Mouse (Mus musculus): ENCODE results near the gene Psmb6. TPM values are rescaled to one million over a fixed set of nuclear protein-coding genes. Genes with fewer than 3 reads are reported as not detected.
"Not testable (repeated sequence)": the region's sequence is repeated elsewhere in the genome, so short reads cannot be mapped to it uniquely, and the experiment has no call there.

The Psmb6 gene
- polyA plus RNA-seq, 1 experiment from 2014 or later, result 761 TPM

- Histone ChIP-seq H3K9me3 (ENCODE audit: control insufficient read depth, low read depth, low read length) (no peaks in the 10 kb centered on the region), H3K4me1 (ENCODE audit: control insufficient read depth, insufficient read depth, low read length) (peaks cover 8% of the 10 kb centered on the region; the same call in 1 of the 2 replicates), H3K4me3 (ENCODE audit: low read depth, low read length) (peak overlapping the region; percentile 91), H3K4me2 (replicated peaks; ENCODE audit: low read depth, low read length) (peak overlapping the region; percentile 82), H3K9ac (replicated peaks; ENCODE audit: low read depth, low read length) (no peak overlapping the region), H3K27me3 (ENCODE audit: control insufficient read depth, insufficient read depth, low read length) (no peaks in the 10 kb centered on the region), H3K27ac (ENCODE audit: low read length) (peak overlapping the region; percentile 86), H3K36me3 (ENCODE audit: control insufficient read depth, insufficient read depth, low read length) (no peaks in the 10 kb centered on the region; the same call in 1 of the 2 replicates)
- WGBS, result 16% methylated on average over 4 of the region's 4 CpGs
- no peak for ATAC-seq (ENCODE audit: insufficient number of reproducible peaks, insufficient read depth, low FRiP score, low read depth)
Measured at GRCm38 (mm10) chr11:70564276-70564873, 39.2 kb downstream of the Psmb6 start.

- Histone ChIP-seq H3K4me1 (ENCODE audit: control insufficient read depth, insufficient read depth, low read length) (peaks cover 13% of the 10 kb centered on the region; the same call in 1 of the 2 replicates), H3K4me2 (replicated peaks; ENCODE audit: low read depth, low read length) (no peak overlapping the region), H3K27me3 (ENCODE audit: control insufficient read depth, insufficient read depth, low read length) (no peaks in the 10 kb centered on the region), H3K36me3 (ENCODE audit: control insufficient read depth, insufficient read depth, low read length) (no peaks in the 10 kb centered on the region; the same call in 1 of the 2 replicates), H3K4me3 (ENCODE audit: low read depth, low read length) (no peak overlapping the region), H3K27ac (ENCODE audit: low read length) (no peak overlapping the region), H3K9me3 (ENCODE audit: control insufficient read depth, low read depth, low read length) (no peaks in the 10 kb centered on the region), H3K9ac (replicated peaks; ENCODE audit: low read depth, low read length) (no peak overlapping the region)
- 70% methylated on average over 7 of the region's 7 CpGs for WGBS
- no peak for ATAC-seq (ENCODE audit: insufficient number of reproducible peaks, insufficient read depth, low FRiP score, low read depth)
Measured at GRCm38 (mm10) chr11:70566586-70566985, 41.4 kb downstream of the Psmb6 start.

- ATAC-seq (ENCODE audit: insufficient number of reproducible peaks, insufficient read depth, low FRiP score, low read depth); H3K27ac ChIP-seq (ENCODE audit: low read length); H3K27me3 ChIP-seq (ENCODE audit: control insufficient read depth, insufficient read depth, low read length); H3K4me2 ChIP-seq (replicated peaks; ENCODE audit: low read depth, low read length); H3K36me3 ChIP-seq (ENCODE audit: control insufficient read depth, insufficient read depth, low read length); H3K9ac ChIP-seq (replicated peaks; ENCODE audit: low read depth, low read length); H3K4me3 ChIP-seq (ENCODE audit: low read depth, low read length); H3K9me3 ChIP-seq (ENCODE audit: control insufficient read depth, low read depth, low read length): not testable (repeated sequence)
- WGBS, result 92% methylated on average over 1 of the region's 1 CpGs
- H3K4me1 ChIP-seq (ENCODE audit: control insufficient read depth, insufficient read depth, low read length), result peaks cover 17% of the 10 kb centered on the region; the same call in 1 of the 2 replicates
Measured at GRCm38 (mm10) chr11:70570614-70571013, 45.4 kb downstream of the Psmb6 start.

GRCm38 (mm10) chr11:70571641-70572040, 46.5 kb downstream of the Psmb6 start:
- Histone ChIP-seq H3K9me3 (ENCODE audit: control insufficient read depth, low read depth, low read length) (no peaks in the 10 kb centered on the region), H3K36me3 (ENCODE audit: control insufficient read depth, insufficient read depth, low read length) (no peaks in the 10 kb centered on the region; the same call in 1 of the 2 replicates), H3K27ac (ENCODE audit: low read length) (no peak overlapping the region), H3K4me1 (ENCODE audit: control insufficient read depth, insufficient read depth, low read length) (peaks cover 22% of the 10 kb centered on the region; the same call in 1 of the 2 replicates), H3K9ac (replicated peaks; ENCODE audit: low read depth, low read length) (no peak overlapping the region), H3K4me2 (replicated peaks; ENCODE audit: low read depth, low read length) (no peak overlapping the region), H3K4me3 (ENCODE audit: low read depth, low read length) (no peak overlapping the region), H3K27me3 (ENCODE audit: control insufficient read depth, insufficient read depth, low read length) (no peaks in the 10 kb centered on the region)
- WGBS, result 89% methylated on average over 1 of the region's 1 CpGs
- ATAC-seq (ENCODE audit: insufficient number of reproducible peaks, insufficient read depth, low FRiP score, low read depth), result no peak

- H3K9ac ChIP-seq (replicated peaks; ENCODE audit: low read depth, low read length), result no peak overlapping the region
- ATAC-seq (ENCODE audit: insufficient number of reproducible peaks, insufficient read depth, low FRiP score, low read depth), result no peak
- WGBS, result 53% methylated on average over 5 of the region's 5 CpGs
Measured at GRCm38 (mm10) chr11:70572348-70572902, 47.3 kb downstream of the Psmb6 start.

GRCm38 (mm10) chr11:70573872-70574271, 48.7 kb downstream of the Psmb6 start:
- H3K27me3 ChIP-seq (ENCODE audit: control insufficient read depth, insufficient read depth, low read length), result no peaks in the 10 kb centered on the region
- no peak overlapping the region for H3K9ac ChIP-seq (replicated peaks; ENCODE audit: low read depth, low read length)
- no peak overlapping the region for H3K27ac ChIP-seq (ENCODE audit: low read length)
- peaks cover 36% of the 10 kb centered on the region for H3K4me1 ChIP-seq (ENCODE audit: control insufficient read depth, insufficient read depth, low read length)
- H3K4me2 ChIP-seq (replicated peaks; ENCODE audit: low read depth, low read length), result no peak overlapping the region
- H3K9me3 ChIP-seq (ENCODE audit: control insufficient read depth, low read depth, low read length), result no peaks in the 10 kb centered on the region
- ATAC-seq (ENCODE audit: insufficient number of reproducible peaks, insufficient read depth, low FRiP score, low read depth), result no peak
- H3K36me3 ChIP-seq (ENCODE audit: control insufficient read depth, insufficient read depth, low read length), result no peaks in the 10 kb centered on the region
- WGBS, result 77% methylated on average over 6 of the region's 6 CpGs
- H3K4me3 ChIP-seq (ENCODE audit: low read depth, low read length), result no peak overlapping the region

More at GRCm38 (mm10) chr11:70572348-70572902, 47.3 kb downstream of the Psmb6 start:
- Histone ChIP-seq H3K9me3 (ENCODE audit: control insufficient read depth, low read depth, low read length) (no peaks in the 10 kb centered on the region), H3K4me2 (replicated peaks; ENCODE audit: low read depth, low read length) (no peak overlapping the region), H3K4me3 (ENCODE audit: low read depth, low read length) (no peak overlapping the region), H3K27me3 (ENCODE audit: control insufficient read depth, insufficient read depth, low read length) (no peaks in the 10 kb centered on the region), H3K4me1 (ENCODE audit: control insufficient read depth, insufficient read depth, low read length) (peaks cover 23% of the 10 kb centered on the region; the same call in 1 of the 2 replicates), H3K27ac (ENCODE audit: low read length) (peak overlapping the region; percentile 49; the same call in 1 of the 2 replicates), H3K36me3 (ENCODE audit: control insufficient read depth, insufficient read depth, low read length) (no peaks in the 10 kb centered on the region; the same call in 1 of the 2 replicates)

GRCm38 (mm10) chr11:70577201-70577600, 52.0 kb downstream of the Psmb6 start:
- Histone ChIP-seq H3K9me3 (ENCODE audit: control insufficient read depth, low read depth, low read length) (no peaks in the 10 kb centered on the region), H3K4me3 (ENCODE audit: low read depth, low read length) (no peak overlapping the region), H3K27ac (ENCODE audit: low read length) (peak overlapping the region; percentile 84; the same call in 1 of the 2 replicates), H3K36me3 (ENCODE audit: control insufficient read depth, insufficient read depth, low read length) (no peaks in the 10 kb centered on the region), H3K4me1 (ENCODE audit: control insufficient read depth, insufficient read depth, low read length) (peaks cover 42% of the 10 kb centered on the region), H3K4me2 (replicated peaks; ENCODE audit: low read depth, low read length) (no peak overlapping the region), H3K27me3 (ENCODE audit: control insufficient read depth, insufficient read depth, low read length) (no peaks in the 10 kb centered on the region), H3K9ac (replicated peaks; ENCODE audit: low read depth, low read length) (no peak overlapping the region)
- 66% methylated on average over 3 of the region's 3 CpGs for WGBS
- no peak for ATAC-seq (ENCODE audit: insufficient number of reproducible peaks, insufficient read depth, low FRiP score, low read depth)
